Mouse (Mus musculus) cerebellum, adult 18-20 months (tissue): Measurements from ENCODE around the gene Lrriq1.

Source experiments
- DNase-seq, 2 experiments: peaks; one replicate each; pipeline ENCODE4 v3.0.0; 2021

The Lrriq1 gene

DNA sequence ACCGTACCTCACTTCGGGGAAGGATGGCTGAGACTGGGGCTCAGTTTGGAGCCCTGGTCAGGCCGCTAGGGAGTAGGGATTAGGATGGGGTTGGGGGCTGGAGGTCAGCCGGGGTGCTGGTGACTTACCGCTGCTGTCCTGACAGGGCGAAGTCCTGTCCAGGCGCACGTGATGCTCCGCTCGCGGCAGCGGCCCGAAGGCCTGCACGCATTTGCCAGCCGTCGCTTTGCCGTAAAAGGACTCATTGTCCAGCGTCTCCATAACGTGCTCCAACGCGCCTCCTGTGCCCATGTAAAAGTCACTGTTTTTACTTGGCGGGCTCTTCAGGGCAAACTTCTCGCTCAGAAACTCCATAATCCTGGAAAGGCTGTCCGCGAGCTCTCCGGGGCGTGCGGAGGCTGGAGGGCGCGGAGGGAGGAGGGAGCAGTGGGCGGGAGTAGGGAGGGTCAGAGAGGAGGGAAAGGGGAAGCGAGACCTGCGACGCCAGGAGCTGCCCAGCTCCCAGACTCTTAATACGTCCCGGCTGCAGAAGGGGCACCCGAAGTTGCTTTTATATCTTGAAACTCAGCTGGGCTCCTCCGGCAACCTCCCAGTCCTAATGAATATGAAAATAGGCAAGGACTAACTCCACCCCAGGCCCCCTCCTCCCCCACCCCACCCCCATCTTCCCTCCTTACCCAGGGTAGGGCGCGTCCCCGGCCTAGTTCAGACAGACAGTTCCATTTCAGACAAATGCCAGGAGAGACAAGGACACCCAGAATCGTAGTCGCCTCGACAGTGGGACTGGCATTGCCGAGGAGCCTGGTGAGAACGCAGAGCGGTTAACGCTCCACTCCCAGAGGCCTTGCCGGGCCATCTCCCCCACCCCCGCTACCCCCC, 207.6 kb downstream of the Lrriq1 start:
- no peak for DNase-seq

DNA sequence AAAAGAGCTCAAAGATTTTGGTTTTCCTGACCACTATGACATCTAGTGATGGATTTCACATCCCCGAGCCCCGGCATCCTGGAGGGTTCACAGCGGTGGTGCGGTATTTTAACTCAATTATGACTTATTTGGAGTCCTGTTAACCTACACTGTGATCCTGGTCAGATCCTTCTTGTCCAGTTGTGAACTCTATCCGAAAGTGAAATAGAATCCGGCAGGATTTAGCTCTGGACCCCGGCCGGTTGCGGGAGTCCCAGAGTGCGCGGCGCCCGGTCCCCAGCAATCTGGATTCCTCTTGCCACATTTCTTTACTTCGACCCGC, 208.2 kb downstream of the Lrriq1 start:
- no peak for DNase-seq

DNA sequence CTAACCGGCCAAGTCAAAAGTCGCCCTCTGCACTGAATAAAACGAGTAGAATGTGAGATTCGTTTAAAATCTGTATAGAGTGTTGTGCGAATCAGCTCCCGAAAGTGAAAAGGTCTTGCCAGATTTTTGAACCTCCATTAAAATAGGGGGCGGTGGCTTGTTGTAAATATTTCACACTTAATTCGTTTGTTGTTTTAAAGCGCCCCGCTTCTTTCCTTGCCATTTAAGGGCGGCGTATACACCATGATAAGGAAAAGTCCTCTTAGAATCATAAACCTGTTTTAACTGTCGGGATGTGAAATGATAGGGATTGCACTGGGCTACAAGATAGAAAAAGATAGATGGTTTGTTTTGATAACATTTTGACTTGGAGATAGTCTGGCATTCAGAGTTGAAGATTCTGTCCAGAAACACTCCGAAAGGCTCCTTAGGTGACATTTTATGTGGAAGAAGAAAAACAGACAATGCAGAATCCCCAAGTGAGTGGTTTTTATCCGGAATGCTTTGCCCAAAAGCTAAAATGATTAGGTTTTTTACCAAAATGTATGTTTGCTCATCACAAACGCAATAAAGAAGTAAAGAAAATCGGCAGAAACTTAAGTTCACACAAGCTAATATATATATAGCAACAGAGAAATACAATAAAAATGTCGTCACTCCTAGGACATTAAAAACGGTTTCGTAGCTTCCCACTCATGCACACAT, 208.7 kb downstream of the Lrriq1 start:
- DNase-seq = no peak

DNA sequence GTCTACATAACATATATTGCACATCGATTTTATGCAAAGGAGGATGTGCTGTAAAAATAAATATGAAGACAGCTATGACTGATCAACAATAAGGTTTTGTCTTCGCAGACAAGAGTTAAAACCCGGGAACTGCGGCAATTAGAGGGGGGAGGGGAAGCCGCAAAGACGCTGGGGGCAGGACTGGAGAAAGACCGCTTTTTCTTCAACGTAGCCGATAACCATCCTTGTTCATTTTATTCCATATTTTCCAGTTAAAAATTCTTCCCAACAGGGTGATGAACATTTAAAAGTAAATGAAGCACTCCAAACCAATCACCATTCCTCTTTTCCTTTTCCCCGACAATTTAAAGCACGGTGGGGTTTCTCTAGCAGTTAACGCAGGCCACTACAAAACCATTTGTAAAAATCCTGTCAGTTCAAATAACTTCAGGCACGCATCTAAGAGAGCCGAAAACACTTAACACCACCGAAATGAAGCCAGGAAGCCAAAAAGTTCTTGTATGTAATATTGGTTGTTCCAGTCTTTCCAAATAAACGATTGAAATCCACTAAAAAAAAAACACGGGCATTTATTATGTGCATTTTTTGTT, 209.4 kb downstream of the Lrriq1 start:
- no peak for DNase-seq

DNA sequence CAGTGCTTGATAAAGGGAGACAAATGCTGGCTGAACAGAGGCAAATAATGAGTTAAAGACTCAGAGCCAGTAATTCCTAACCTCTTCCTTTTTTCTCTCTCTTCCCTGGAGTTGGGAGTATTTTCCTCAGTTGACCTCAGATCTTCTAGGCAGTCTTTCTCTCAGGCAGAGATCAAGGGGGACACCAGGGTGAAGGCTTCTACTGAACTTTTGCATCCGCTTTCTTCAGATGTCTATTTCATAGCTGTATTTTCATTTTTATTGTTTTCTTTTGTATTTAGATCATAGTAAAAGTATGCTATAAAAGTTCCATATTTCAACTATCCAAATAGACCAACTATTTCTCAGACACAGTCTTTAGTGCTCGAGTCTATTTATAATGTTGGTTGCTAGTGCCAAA, 233.6 kb downstream of the Lrriq1 start:
- no peak for DNase-seq

DNA sequence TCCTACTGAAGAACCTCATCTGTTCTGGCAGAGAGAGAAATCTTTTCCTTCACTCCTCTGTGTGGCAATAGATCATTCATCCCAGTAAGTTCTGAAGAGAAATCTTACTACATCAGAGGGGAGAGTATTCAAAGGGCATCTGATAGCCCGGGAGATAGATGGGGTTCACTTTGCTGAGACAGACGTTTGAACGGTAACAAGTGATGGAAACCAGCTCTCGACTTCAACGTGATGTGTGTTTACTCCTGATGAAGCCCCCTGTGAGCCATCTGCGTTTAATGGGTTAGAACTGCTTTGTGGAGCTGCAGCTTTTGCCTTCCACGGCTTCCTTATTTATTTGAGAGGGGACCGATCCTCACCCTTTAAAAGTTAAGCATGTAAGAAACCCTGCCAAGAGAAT, 235.2 kb downstream of the Lrriq1 start:
- DNase-seq = no peak

DNA sequence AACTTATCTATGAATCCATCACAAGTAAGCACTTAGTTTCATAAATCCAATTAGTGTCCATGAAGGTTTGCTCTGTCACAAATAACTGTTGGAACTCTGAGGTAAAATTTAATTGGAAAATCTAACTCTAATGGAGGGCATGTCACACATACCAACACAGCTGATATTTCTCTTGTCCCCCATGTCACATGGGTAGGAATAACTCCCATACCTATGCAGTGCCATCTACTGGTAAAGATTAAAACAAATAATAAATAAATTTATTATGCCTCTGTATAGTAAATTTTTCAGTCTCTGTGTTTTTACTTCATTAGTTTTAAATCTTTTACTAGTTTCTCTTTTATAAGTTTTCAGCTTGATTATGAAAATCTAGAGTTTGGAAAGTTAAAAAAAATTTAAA, 236.5 kb downstream of the Lrriq1 start:
- no peak for DNase-seq
